Mouse (Mus musculus) forebrain, embryonic 15.5 days (tissue): ENCODE results near the gene Nicn1. TPM values are rescaled to one million over a fixed set of nuclear protein-coding genes. Genes with fewer than 3 reads are reported as not detected.
"Not testable (repeated sequence)": the region's sequence is repeated elsewhere in the genome, so short reads cannot be mapped to it uniquely, and the experiment has no call there.

ENCODE experiments used
- ATAC-seq: fragments of 200-750 bp; cut with Nextera tagmentation; replicated peaks from 2 replicates; pipeline ENCODE4 v1.8.0; 2017; ENCODE audit warnings: mild to moderate bottlenecking, moderate TSS enrichment, moderate library complexity
- H3K27ac ChIP-seq: fragments of 300-500 bp; sonication (generic); replicated peaks from 2 replicates; pipeline ENCODE4 v1.5.1; 2015; ENCODE audit warnings: mild to moderate bottlenecking, inconsistent platforms
- H3K27me3 ChIP-seq: fragments of 300-500 bp; sonication (generic); 2 replicates; pipeline ENCODE4 v1.6.1; 2015; ENCODE audit warnings: inconsistent platforms
- H3K36me3 ChIP-seq: fragments of 300-500 bp; sonication (generic); 2 replicates; pipeline ENCODE4 v1.6.1; 2015; ENCODE audit warnings: mild to moderate bottlenecking, inconsistent platforms
- H3K4me1 ChIP-seq: fragments of 300-500 bp; sonication (generic); 2 replicates; pipeline ENCODE4 v1.6.1; 2015; ENCODE audit warnings: inconsistent platforms
- H3K4me2 ChIP-seq: fragments of 300-500 bp; sonication (generic); replicated peaks from 2 replicates; pipeline ENCODE4 v1.6.1; 2015; ENCODE audit warnings: mild to moderate bottlenecking, inconsistent platforms
- H3K4me3 ChIP-seq: fragments of 300-500 bp; sonication (generic); 2 replicates; pipeline ENCODE4 v1.5.1; 2015; ENCODE audit warnings: mild to moderate bottlenecking, inconsistent platforms
- H3K9ac ChIP-seq: fragments of 300-500 bp; sonication (generic); replicated peaks from 2 replicates; pipeline ENCODE4 v1.6.1; 2015; ENCODE audit warnings: mild to moderate bottlenecking, inconsistent platforms
- H3K9me3 ChIP-seq: fragments of 300-500 bp; sonication (generic); 2 replicates; pipeline ENCODE4 v1.6.1; 2016; ENCODE audit warnings: inconsistent platforms
- WGBS: fragments of 180-500 bp; shearing (Covaris S2); methylation state at CpG from one replicate; pipeline ENCODE4 v1.1.7; 2015; ENCODE audit warnings: mixed read lengths; 5-methylcytosine and 5-hydroxymethylcytosine counted together
- polyA plus RNA-seq: library from polyadenylated mRNA; unstranded; fragments of >200 nt; fragmentation: Nextera tagmentation; extraction: Ambion mirVana; gene quantifications from 2 replicates; pipeline ENCODE4 v1.2.1, GENCODE M21; 2015

Nicn1 gene
- polyA plus RNA-seq, 1 experiment from 2014 or later = 133 TPM

DNA sequence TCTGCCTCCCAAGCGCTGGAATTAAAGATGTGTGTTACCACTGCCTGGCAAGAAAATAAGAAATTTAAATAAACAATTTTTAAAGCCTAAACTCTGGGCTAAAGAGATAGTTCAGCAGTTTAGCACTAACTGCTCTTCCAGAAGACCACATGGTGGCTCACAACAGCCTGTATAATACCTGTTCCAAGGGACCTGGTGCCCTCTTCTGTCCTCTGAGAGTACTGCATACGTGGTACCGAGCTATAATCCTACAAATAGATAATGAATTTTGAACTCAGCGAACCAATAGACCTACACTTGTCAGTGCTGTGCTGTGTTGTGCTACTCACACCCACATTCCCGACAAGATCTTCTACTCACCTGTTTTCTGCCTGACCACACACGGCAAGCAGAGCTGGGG lies 5.8 kb upstream of the Nicn1 start:
- no peaks in the 10 kb centered on the region for H3K36me3 ChIP-seq
- no peak overlapping the region for H3K9ac ChIP-seq
- no peaks in the 10 kb centered on the region for H3K27me3 ChIP-seq
- peak; percentile 83; the same call in 1 of the 2 replicates for ATAC-seq
- WGBS = 10% methylated on average over 6 of the region's 6 CpGs
- H3K4me2 ChIP-seq = no peak overlapping the region
- no peaks in the 10 kb centered on the region for H3K4me1 ChIP-seq
- H3K27ac ChIP-seq = no peak overlapping the region
- H3K9me3 ChIP-seq = no peaks in the 10 kb centered on the region
- no peak overlapping the region for H3K4me3 ChIP-seq

DNA sequence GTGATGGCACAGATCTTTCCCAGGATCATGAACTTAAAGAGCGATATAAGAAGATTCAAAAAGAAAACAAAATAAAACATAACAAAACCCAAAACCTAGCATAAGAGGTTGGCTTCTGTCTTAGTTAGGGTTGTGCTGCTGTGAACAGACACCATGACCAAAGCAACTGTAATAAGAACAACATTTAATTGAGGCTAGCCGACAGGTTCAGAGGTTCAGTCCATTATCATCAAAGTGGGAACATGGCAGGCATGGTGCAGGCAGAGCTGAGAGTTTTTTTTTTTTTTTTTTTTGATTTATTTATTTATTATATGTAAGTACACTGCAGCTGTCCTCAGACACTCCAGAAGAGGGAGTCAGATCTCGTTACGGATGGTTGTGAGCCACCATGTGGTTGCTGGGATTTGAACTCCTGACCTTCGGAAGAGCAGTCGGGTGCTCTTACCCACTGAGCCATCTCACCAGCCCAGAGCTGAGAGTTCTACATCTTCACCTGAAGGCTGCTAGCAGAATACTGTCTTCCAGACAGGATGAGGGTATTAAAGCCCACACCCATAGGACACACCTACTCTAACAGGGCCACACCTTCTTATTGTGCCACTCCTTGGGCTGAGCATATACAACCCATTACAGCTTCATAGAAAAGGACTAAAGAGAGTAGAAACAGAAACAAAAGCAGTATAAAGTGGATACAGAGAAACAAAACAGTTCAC lies 2.5 kb upstream of the Nicn1 start:
- not testable (repeated sequence) for H3K9ac ChIP-seq, H3K4me3 ChIP-seq, H3K27me3 ChIP-seq, H3K27ac ChIP-seq, ATAC-seq, H3K4me2 ChIP-seq, H3K9me3 ChIP-seq, H3K36me3 ChIP-seq
- 82% methylated on average over 6 of the region's 6 CpGs for WGBS
- H3K4me1 ChIP-seq = peaks cover 14% of the 10 kb centered on the region

DNA sequence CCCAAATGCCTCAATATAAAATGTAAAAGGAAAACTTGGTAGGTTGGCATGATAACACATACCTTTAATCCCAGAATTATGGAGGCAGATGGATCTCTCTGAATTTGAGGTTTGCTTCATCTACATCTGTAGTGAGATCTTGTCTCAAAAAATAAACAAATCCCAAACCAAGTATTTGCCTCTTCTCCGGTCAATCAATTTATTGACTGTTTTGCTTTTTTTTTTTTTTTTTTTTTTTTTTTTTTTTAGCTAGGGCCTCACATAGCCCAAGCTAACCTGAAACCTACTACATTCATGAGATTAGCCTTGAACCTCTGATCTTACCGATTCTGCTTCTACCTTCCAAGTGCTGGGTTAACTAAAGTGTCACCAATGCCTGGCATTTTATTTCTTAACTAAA lies 882 bp upstream of the Nicn1 start:
- Histone ChIP-seq H3K36me3 (peaks cover 11% of the 10 kb centered on the region; the same call in 1 of the 2 replicates), H3K9ac (peak overlapping the region; percentile 72), H3K9me3 (no peaks in the 10 kb centered on the region), H3K27me3 (no peaks in the 10 kb centered on the region), H3K4me3 (peak overlapping the region; percentile 70), H3K4me1 (peaks cover 14% of the 10 kb centered on the region), H3K27ac (peak overlapping the region; percentile 95), H3K4me2 (peak overlapping the region; percentile 52)
- ATAC-seq = no peak
- WGBS = 66% methylated on average over 2 of the region's 2 CpGs

DNA sequence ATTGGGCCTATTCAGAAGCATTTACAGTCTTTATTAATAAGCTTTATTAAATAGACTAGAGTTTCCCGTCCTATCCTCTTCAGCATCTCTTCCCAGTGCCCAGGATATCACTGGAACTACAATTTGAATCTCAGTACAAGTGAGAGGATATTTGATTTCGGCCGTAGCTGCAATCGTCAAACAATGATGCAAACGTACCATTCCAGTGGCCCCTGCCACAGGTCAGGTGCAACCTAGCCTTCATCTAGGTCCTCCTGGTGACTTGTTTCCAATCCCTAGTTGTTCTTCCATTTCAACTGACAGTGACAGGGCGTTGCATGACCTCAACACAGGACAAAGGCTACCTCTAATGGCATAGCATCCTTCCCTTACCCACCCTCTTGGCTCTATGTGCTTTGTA lies 544 bp downstream of the Nicn1 start:
- no peak for ATAC-seq
- peak overlapping the region; percentile 73 for H3K9ac ChIP-seq
- H3K9me3 ChIP-seq = no peaks in the 10 kb centered on the region
- peak overlapping the region; percentile 85 for H3K27ac ChIP-seq
- no peaks in the 10 kb centered on the region for H3K27me3 ChIP-seq
- WGBS = 45% methylated on average over 6 of the region's 6 CpGs
- peak overlapping the region; percentile 70 for H3K4me3 ChIP-seq
- H3K4me2 ChIP-seq = peak overlapping the region; percentile 65
- H3K36me3 ChIP-seq = peaks cover 25% of the 10 kb centered on the region
- H3K4me1 ChIP-seq = peaks cover 14% of the 10 kb centered on the region

DNA sequence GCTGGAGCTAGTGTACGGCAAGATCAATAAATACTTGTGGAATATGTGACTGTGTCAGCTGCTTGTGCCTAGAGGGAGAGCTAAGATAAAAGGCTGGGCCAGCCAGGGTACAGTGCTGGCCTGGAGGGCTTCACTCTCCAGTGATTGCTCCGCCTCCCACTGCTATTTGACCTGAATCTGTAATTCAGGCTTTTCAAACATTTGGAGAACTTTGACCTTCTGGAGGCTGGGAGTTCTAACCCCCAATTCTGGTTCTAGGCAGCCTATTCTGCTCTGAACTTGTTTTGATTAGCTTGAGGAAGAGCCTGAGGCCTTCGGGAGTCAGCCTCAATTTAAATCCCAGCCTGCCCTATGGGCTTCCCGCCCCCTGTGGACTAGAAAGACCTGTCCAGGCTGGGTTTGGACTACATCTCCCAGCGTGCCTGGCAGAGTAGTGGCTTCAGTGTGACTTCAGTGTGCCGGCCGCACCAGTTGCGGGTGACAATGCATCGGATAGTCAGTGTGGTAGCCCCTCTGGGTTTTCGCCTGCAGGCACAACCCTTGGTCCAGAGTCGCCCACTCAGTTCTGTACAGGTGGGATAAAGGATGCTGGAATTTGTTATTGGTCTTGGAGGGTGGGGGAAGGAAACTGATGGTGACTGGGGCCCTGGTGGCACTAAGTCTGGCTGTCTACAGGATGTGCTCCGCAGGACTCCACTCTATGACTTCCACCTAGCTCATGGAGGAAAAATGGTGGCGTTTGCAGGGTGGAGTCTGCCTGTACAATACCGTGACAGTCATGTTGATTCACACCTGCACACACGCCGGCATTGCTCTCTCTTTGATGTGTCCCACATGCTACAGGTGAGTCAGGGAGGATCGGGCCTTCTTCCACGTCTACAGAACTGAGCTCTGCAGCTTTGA lies 6.5 kb downstream of the Nicn1 start, which contains the start of gene Amt:
Amt (plus strand) TSS at position 401 of the 903 bp plus-strand sequence.
- H3K27ac ChIP-seq = 0 out of 2 replicates have a peak within 1 kb of the TSS, but pooled peaks have one; percentile 25
- H3K9ac ChIP-seq = no peak within 1 kb of the TSS; the same call in 1 of the 2 replicates
- peak within 1 kb of the TSS; percentile 11 for H3K4me3 ChIP-seq

DNA sequence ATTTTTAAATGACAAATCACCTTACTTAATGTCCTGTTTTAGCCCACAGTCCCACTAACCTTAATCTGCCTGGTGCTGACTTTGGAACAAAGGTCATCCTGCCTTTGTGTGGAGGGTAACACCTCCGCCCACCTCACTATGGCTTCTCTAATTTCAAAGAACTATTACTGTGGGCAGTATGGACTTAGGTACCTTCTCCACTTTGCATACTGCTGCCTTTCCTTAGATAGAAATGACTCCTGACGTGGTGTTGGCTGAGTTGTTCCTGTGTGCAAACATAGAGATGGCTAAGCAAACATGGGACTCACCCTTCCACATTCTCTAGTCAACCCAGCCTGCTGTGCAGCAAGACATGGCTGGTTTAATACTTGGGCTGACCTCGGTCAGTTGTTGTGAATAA lies 11.6 kb downstream of the Nicn1 start:
- ATAC-seq = no peak

More for the DNA sequence above, 6.5 kb downstream of the Nicn1 start, which contains the start of gene Amt:
- H3K9me3 ChIP-seq = no peaks in the 10 kb centered on the region
- H3K4me2 ChIP-seq = peak within 1 kb of the TSS; percentile 9
- peaks cover 47% of the 10 kb centered on the region for H3K36me3 ChIP-seq
- WGBS = 15% methylated on average over 18 of the region's 18 CpGs
- no peaks in the 10 kb centered on the region for H3K27me3 ChIP-seq
- ATAC-seq = peak; percentile 69
- H3K4me1 ChIP-seq = no peaks in the 10 kb centered on the region

DNA sequence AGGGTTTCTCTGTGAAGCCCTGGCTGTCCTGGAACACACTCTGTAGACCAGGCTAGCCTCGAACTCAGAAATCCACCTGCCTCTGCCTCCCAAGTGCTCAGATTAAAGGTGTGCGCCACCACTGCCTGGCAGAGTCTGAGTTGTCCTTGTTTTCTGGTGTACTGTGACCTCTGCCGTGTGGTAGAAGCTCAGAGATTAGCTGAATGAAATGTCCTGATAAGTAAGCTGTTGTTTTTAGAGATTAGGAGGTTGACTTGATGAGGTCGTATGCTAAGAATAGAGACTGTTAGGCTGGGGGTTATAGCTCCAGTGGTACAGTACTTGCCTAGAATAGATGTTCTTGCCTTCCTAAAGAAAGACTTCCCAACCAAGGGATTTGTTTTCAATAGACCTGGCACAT lies 14.5 kb downstream of the Nicn1 start:
- Histone ChIP-seq H3K27me3 (no peaks in the 10 kb centered on the region), H3K4me1 (peaks cover 32% of the 10 kb centered on the region), H3K27ac (no peak overlapping the region), H3K9me3 (no peaks in the 10 kb centered on the region), H3K4me3 (peak overlapping the region; percentile 89), H3K36me3 (peaks cover 32% of the 10 kb centered on the region), H3K9ac (no peak overlapping the region), H3K4me2 (peak overlapping the region; percentile 82)
- ATAC-seq = no peak
- 89% methylated on average over 4 of the region's 4 CpGs for WGBS

More for the DNA sequence above, 11.6 kb downstream of the Nicn1 start:
- H3K9me3 ChIP-seq = no peaks in the 10 kb centered on the region
- H3K9ac ChIP-seq = no peak overlapping the region
- no peaks in the 10 kb centered on the region for H3K27me3 ChIP-seq
- 88% methylated on average over 3 of the region's 3 CpGs for WGBS
- H3K27ac ChIP-seq = no peak overlapping the region
- peaks cover 8% of the 10 kb centered on the region for H3K4me1 ChIP-seq
- H3K4me3 ChIP-seq = no peak overlapping the region
- no peak overlapping the region for H3K4me2 ChIP-seq
- H3K36me3 ChIP-seq = peaks cover 37% of the 10 kb centered on the region

DNA sequence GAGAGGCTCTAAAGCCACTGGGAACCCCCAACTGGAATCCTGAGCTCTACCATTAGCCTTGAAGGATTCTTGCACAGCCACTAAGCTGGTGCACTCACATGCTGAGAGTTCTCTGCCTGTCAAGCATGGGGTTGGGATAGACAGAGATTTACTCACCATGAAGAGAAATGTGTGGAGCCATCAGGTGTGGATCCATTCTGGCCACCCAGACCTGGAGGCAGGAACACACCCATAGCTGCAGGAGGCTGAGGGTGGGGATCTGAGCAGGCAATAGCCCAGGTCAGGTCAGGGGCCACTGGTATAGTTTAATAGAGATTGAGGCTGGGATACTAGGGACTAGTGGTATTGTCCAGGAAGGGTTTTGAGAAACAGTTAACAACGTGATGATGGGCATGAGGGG lies 14.9 kb downstream of the Nicn1 start:
- Histone ChIP-seq H3K4me1 (peaks cover 37% of the 10 kb centered on the region), H3K9ac (peak overlapping the region; percentile 85), H3K4me2 (peak overlapping the region; percentile 82), H3K9me3 (no peaks in the 10 kb centered on the region), H3K4me3 (peak overlapping the region; percentile 89), H3K27ac (peak overlapping the region; percentile 99), H3K36me3 (peaks cover 32% of the 10 kb centered on the region), H3K27me3 (no peaks in the 10 kb centered on the region)
- 4% methylated on average over 1 of the region's 1 CpGs for WGBS
- ATAC-seq = no peak

DNA sequence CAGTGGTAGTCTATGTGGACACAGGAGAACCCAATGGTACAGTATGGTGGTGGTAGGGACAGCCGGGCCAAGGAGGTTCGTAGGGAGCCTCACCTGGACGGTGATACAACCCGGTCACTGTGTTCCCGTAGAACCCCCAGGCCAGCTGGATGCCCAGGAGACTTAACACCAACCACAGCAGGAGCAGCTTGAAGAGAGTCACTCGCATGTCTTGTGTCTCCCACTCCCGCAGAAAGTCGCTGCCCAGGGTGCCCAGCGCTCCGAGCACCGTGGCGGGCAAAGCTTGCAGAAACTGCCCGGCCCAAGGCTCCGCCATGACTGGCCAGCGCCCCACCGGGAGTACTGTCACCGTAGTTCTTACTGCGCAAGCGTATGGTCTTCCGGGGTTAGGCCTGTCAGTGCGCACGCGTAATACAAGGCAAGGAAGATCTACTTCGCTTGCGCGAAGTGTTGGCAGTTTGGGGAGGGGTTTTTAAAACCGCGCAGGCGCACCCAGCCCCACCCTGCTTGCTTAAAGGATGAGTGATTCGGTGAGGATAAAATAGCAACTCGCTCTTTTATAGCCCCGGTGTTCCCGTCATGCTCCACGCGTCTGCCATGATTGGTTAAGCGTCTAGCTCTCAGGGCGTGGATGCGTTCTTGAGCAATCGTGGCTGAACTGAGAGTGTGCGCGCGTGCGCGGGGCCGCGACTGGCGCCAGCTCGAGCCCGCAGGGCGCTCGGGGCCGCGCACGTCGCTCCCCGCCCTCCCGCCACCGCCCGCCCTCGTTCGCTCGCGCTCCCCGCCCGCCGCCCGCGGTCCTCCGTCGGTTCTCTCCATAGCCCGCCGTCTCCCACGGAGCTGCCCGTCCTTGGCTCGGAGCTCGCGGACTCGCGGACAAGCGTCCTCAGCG lies 15.6 kb downstream of the Nicn1 start, which contains the start of the genes Rhoa and Tcta:
Rhoa (plus strand) TSS at position 501 of the 892 bp plus-strand sequence.
Tcta (minus strand) TSS at position 532 of the 892 bp plus-strand sequence.
- peak within 1 kb of the TSS; percentile 91 for H3K9ac ChIP-seq
- under 1% methylated on average over 81 of the region's 81 CpGs for WGBS
- H3K27me3 ChIP-seq = no peaks in the 10 kb centered on the region
- H3K36me3 ChIP-seq = peaks cover 27% of the 10 kb centered on the region
- H3K9me3 ChIP-seq = no peaks in the 10 kb centered on the region
- peak within 1 kb of the TSS; percentile 82 for H3K4me2 ChIP-seq
- H3K27ac ChIP-seq = peak within 1 kb of the TSS; percentile 99
- H3K4me1 ChIP-seq = peaks cover 44% of the 10 kb centered on the region
- H3K4me3 ChIP-seq = peak within 1 kb of the TSS; percentile 89
- ATAC-seq = peak; percentile 98

DNA sequence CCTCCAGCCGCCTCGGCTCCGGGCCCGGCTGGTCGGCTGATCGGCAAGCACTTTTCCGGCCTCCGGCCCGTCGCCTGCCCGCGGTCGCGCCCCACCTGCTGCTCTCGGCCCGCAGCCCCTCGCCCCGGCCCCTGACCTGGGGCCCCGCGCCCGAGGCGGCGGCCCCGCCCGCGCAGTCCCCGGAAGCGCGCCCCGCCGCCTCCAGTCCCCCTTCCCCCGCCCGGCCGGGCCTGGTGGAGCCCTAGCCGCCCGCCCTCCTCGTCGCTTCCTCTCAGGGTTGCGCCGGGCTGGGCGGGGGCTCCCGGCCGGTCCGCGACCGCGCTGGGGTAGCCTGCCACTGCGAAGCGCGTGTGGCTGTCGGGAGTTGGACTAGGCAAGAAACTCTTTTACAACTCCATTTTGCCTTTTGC lies 16.3 kb downstream of the Nicn1 start:
- H3K4me3 ChIP-seq = peak overlapping the region; percentile 89
- peak overlapping the region; percentile 91 for H3K9ac ChIP-seq
- H3K36me3 ChIP-seq = peaks cover 22% of the 10 kb centered on the region
- ATAC-seq = peak; percentile 73
- H3K27me3 ChIP-seq = no peaks in the 10 kb centered on the region
- H3K4me1 ChIP-seq = peaks cover 51% of the 10 kb centered on the region
- no peaks in the 10 kb centered on the region for H3K9me3 ChIP-seq
- H3K4me2 ChIP-seq = peak overlapping the region; percentile 46
- WGBS = under 1% methylated on average over 51 of the region's 51 CpGs
- peak overlapping the region; percentile 99 for H3K27ac ChIP-seq
